Mouse (Mus musculus) ES-Bruce4 (cell line): ENCODE data around the gene Ubxn4.

Experiments
- CTCF ChIP-seq: IDR thresholded peaks from one replicate; pipeline ENCODE4 v1.8.1; 2011; ENCODE audit warnings: low read depth, low read length
- EP300 ChIP-seq: IDR thresholded peaks from 2 replicates; pipeline ENCODE4 v1.6.1; 2011; ENCODE audit warnings: low read depth, low read length; ENCODE audit not compliant: insufficient read depth
- POLR2A ChIP-seq: IDR thresholded peaks from one replicate; pipeline ENCODE4 v1.8.1; 2011; ENCODE audit warnings: low read length; ENCODE audit not compliant: insufficient read depth

DNA sequence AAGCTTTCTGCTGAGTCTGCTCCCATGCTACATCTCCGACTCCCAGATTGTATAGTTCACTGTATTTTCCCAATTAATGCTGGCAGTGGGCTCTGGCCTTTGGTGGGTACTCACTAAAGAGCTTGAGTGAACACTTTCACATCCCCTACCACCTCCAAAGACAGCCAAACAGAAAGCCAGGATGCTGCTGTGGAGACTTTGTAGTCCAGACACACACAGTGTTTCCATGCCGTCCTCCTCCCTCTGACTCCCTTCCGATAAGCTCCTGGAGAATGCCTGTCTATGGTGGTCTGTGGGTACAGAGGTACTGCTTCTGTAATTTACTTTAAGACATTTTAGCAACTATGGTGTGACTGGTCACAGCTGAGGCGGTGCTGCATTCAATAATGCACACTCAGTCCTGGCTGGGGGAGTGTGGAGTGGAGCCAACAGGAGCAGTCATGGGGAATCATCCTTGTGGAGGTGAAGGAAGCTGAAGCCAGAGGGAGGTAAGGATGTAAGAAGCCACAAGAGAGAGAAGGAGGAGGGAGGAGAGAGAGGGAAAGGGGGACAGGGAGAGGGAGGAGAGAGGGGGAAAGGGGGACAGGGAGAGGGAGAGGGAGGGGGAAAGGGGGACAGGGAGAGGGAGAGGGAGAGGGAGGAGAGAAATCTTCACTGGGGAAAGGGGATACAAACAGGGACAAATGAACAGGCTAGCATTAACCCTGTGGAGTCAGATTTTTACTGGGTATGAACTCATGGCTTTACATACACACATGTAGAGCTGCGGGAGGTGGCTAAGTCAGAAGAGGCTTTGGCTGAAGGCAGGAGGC, 52.2 kb downstream of the Ubxn4 start:
- TF ChIP-seq POLR2A (no peak), CTCF (no peak), EP300 (no peak)
